Mouse (Mus musculus) embryonic fibroblast, embryonic 13.5 days (primary cell): Measurements from ENCODE around the gene AC134908.4. TPM values are rescaled to one million over a fixed set of nuclear protein-coding genes. Genes with fewer than 3 reads are reported as not detected.

Source experiments
- H3K27ac ChIP-seq: 2 replicates; pipeline ENCODE4 v1.5.1; 2012; ENCODE audit warnings: low read length, control low read depth, inconsistent platforms; ENCODE audit not compliant: insufficient read depth
- H3K4me1 ChIP-seq: 2 replicates; pipeline ENCODE4 v1.6.1; 2011; ENCODE audit warnings: low read length; ENCODE audit not compliant: control insufficient read depth, insufficient read depth
- H3K4me3 ChIP-seq: 2 replicates; pipeline ENCODE4 v1.5.1; 2011; ENCODE audit warnings: mild to moderate bottlenecking, control low read depth, low read length; ENCODE audit not compliant: insufficient read depth
- CTCF ChIP-seq: IDR thresholded peaks from 2 replicates; pipeline ENCODE4 v1.5.1; 2011; ENCODE audit warnings: mild to moderate bottlenecking, control low read depth, low read length, moderate library complexity, borderline replicate concordance; ENCODE audit not compliant: insufficient read depth
- POLR2A ChIP-seq: IDR thresholded peaks from 2 replicates; pipeline ENCODE4 v1.6.1; 2011; ENCODE audit warnings: low read depth, mild to moderate bottlenecking, control low read depth, low read length, moderate library complexity
- polyA plus RNA-seq: library from polyadenylated mRNA; stranded (reverse); fragments of >200 nt; gene quantifications from 2 replicates; pipeline ENCODE4 v1.2.4, GENCODE M21; 2011; ENCODE audit warnings: low read depth; ENCODE audit not compliant: missing spikeins, insufficient read length

AC134908.4 gene
- polyA plus RNA-seq, 1 experiment, result not detected

- no peak for TF ChIP-seq CTCF
- TF ChIP-seq POLR2A, result no peak
- Histone ChIP-seq H3K4me1 (peaks cover 5% of the 10 kb centered on the region; the same call in 1 of the 2 replicates), H3K27ac (no peak overlapping the region), H3K4me3 (no peak overlapping the region)
These were observed 30.6 kb upstream of the AC134908.4 start for GRCm38 (mm10) chr17:25825984-25826570.

GRCm38 (mm10) chr17:25825311-25825710, 29.9 kb upstream of the AC134908.4 start:
- H3K4me3 ChIP-seq, result no peak overlapping the region
- H3K4me1 ChIP-seq, result peaks cover 5% of the 10 kb centered on the region; the same call in 1 of the 2 replicates
- no peak overlapping the region for H3K27ac ChIP-seq
- TF ChIP-seq POLR2A (no peak), CTCF (no peak)

- peak overlapping the region; percentile 82 for H3K4me3 ChIP-seq
- H3K27ac ChIP-seq, result no peak overlapping the region
- peaks cover 5% of the 10 kb centered on the region; the same call in 1 of the 2 replicates for H3K4me1 ChIP-seq
- TF ChIP-seq CTCF, result no peak
- no peak for TF ChIP-seq POLR2A
These were observed 29.1 kb upstream of the AC134908.4 start for GRCm38 (mm10) chr17:25824362-25825142.

GRCm38 (mm10) chr17:25823452-25823851, 28.0 kb upstream of the AC134908.4 start, which contains the start of gene Wdr24:
TSS of gene Wdr24 (plus strand) at chr17:25823627.
- no peak within 1 kb of the TSS for H3K27ac ChIP-seq
- no peak for TF ChIP-seq CTCF
- peak; percentile 71 for TF ChIP-seq POLR2A
- peaks cover 5% of the 10 kb centered on the region; the same call in 1 of the 2 replicates for H3K4me1 ChIP-seq
- peak within 1 kb of the TSS; percentile 82 for H3K4me3 ChIP-seq

- H3K27ac ChIP-seq, result no peak overlapping the region
- peaks cover 1% of the 10 kb centered on the region; the same call in 1 of the 2 replicates for H3K4me1 ChIP-seq
- TF ChIP-seq POLR2A, result no peak
- no peak for TF ChIP-seq CTCF
- no peak overlapping the region for H3K4me3 ChIP-seq
These were observed 23.7 kb upstream of the AC134908.4 start for GRCm38 (mm10) chr17:25818851-25819780.

GRCm38 (mm10) chr17:25817662-25818061, 22.2 kb upstream of the AC134908.4 start:
- no peak for TF ChIP-seq POLR2A
- no peak for TF ChIP-seq CTCF
- Histone ChIP-seq H3K27ac (no peak overlapping the region), H3K4me1 (no peaks in the 10 kb centered on the region), H3K4me3 (no peak overlapping the region)

- TF ChIP-seq CTCF, result peak; percentile 56; the same call in 1 of the 2 replicates
- TF ChIP-seq POLR2A, result no peak
These were observed 18.0 kb upstream of the AC134908.4 start for GRCm38 (mm10) chr17:25813471-25813870.

GRCm38 (mm10) chr17:25810890-25811289, 15.4 kb upstream of the AC134908.4 start:
- no peak overlapping the region for H3K4me3 ChIP-seq
- TF ChIP-seq CTCF (no peak), POLR2A (no peak)
- no peak overlapping the region for H3K27ac ChIP-seq
- H3K4me1 ChIP-seq, result 0 out of 2 replicates have a peak, but pooled peaks cover 3% of the 10 kb centered on the region

More at GRCm38 (mm10) chr17:25813471-25813870, 18.0 kb upstream of the AC134908.4 start:
- H3K27ac ChIP-seq, result no peak overlapping the region
- H3K4me3 ChIP-seq, result no peak overlapping the region
- no peaks in the 10 kb centered on the region for H3K4me1 ChIP-seq

- peak overlapping the region; percentile 68 for H3K4me3 ChIP-seq
- no peak overlapping the region for H3K27ac ChIP-seq
- H3K4me1 ChIP-seq, result 0 out of 2 replicates have a peak, but pooled peaks cover 3% of the 10 kb centered on the region
- TF ChIP-seq CTCF (no peak), POLR2A (no peak)
These were observed 14.3 kb upstream of the AC134908.4 start for GRCm38 (mm10) chr17:25809606-25810340.
